ENCODE assay signal across 17 mouse cellular contexts in genomic region chr5:36336252-36336651, GRCm38 (mm10).
A peak's percentile ranks its signal among the peaks of the same experiment; 100 is the strongest.
DNase-seq lines count a peak whose midpoint lies in the region; ATAC-seq and TF ChIP-seq lines count a peak whose summit lies in the region.
"Had no signal": no experiment of that assay in that cellular context is flagged by ENCODE, and none has a peak within 500 bp of the region (broad histone marks: within the 10 kb centered on the region; RNA-seq: fewer than 3 reads in every experiment).

No protein-coding gene starts in this region.

- H3K9me3 ChIP-seq in midbrain, embryonic 10.5 days (replicated peaks) = no peaks in the 10 kb centered on the region
- H3K9me3 ChIP-seq in midbrain, embryonic 16.5 days (replicated peaks; ENCODE audit: control insufficient read depth, low read length, poor library complexity, severe bottlenecking) = no peaks in the 10 kb centered on the region
- no peaks in the 10 kb centered on the region for H3K9me3 ChIP-seq in midbrain, postnatal 0 days (ENCODE audit: low read length)
- no peaks in the 10 kb centered on the region for H3K9me3 ChIP-seq in intestine, embryonic 16.5 days (ENCODE audit: control insufficient read depth, low read length)
- H3K9me3 ChIP-seq: embryonic facial prominence, embryonic 12.5 days; heart, embryonic 15.5 days; limb, embryonic 10.5 days; liver, embryonic 13.5 days; megakaryocyte, embryonic 14.5 days had no signal

- H3K27ac ChIP-seq in midbrain, embryonic 10.5 days (replicated peaks) = 0 out of 2 replicates have a peak overlapping the region, but pooled peaks have one; percentile 82
- H3K27ac ChIP-seq in midbrain, embryonic 16.5 days (ENCODE audit: low read length) = no peak overlapping the region
- no peak overlapping the region for H3K27ac ChIP-seq in midbrain, postnatal 0 days (ENCODE audit: low read depth, low read length)
- H3K27ac ChIP-seq in intestine, embryonic 16.5 days (ENCODE audit: low read length) = no peak overlapping the region
- H3K27ac ChIP-seq: embryonic facial prominence, embryonic 12.5 days; heart, embryonic 15.5 days; liver, embryonic 13.5 days had no signal

- no peak for TF ChIP-seq CTCF in midbrain, postnatal 0 days (IDR thresholded peaks at IDR 0.05)

- no peak overlapping the region for H3K9ac ChIP-seq in midbrain, embryonic 16.5 days (ENCODE audit: low read depth, low read length)
- H3K9ac ChIP-seq in midbrain, postnatal 0 days (replicated peaks; ENCODE audit: low read length, poor library complexity, severe bottlenecking) = no peak overlapping the region
- H3K9ac ChIP-seq in intestine, embryonic 16.5 days (ENCODE audit: low read depth, low read length) = no peak overlapping the region
- H3K9ac ChIP-seq: embryonic facial prominence, embryonic 12.5 days; heart, embryonic 15.5 days; liver, embryonic 13.5 days had no signal

- peaks cover 78% of the 10 kb centered on the region for H3K4me1 ChIP-seq in midbrain, embryonic 10.5 days
- H3K4me1 ChIP-seq in midbrain, embryonic 16.5 days (ENCODE audit: control insufficient read depth, insufficient read depth, low read length) = peaks cover 26% of the 10 kb centered on the region
- peaks cover 6% of the 10 kb centered on the region; the same call in 1 of the 2 replicates for H3K4me1 ChIP-seq in midbrain, postnatal 0 days (ENCODE audit: insufficient read depth, low read length)
- H3K4me1 ChIP-seq in intestine, embryonic 16.5 days (ENCODE audit: control insufficient read depth, insufficient read depth, low read length) = peaks cover 6% of the 10 kb centered on the region; the same call in 1 of the 2 replicates
- H3K4me1 ChIP-seq: liver, embryonic 13.5 days had no signal

- no peak overlapping the region for H3K4me3 ChIP-seq in midbrain, embryonic 10.5 days
- H3K4me3 ChIP-seq in midbrain, embryonic 16.5 days (ENCODE audit: low read depth, low read length) = no peak overlapping the region
- H3K4me3 ChIP-seq in midbrain, postnatal 0 days (ENCODE audit: low read depth, low read length) = no peak overlapping the region
- H3K4me3 ChIP-seq in intestine, embryonic 16.5 days (ENCODE audit: low read length) = no peak overlapping the region
- H3K4me3 ChIP-seq: embryonic facial prominence, embryonic 12.5 days; heart, embryonic 15.5 days; limb, embryonic 10.5 days; liver, embryonic 13.5 days; megakaryocyte, embryonic 14.5 days had no signal

- no peaks in the 10 kb centered on the region for H3K36me3 ChIP-seq in midbrain, embryonic 10.5 days
- H3K36me3 ChIP-seq in midbrain, embryonic 16.5 days (ENCODE audit: control insufficient read depth, insufficient read depth, low read length) = no peaks in the 10 kb centered on the region
- no peaks in the 10 kb centered on the region for H3K36me3 ChIP-seq in midbrain, postnatal 0 days (ENCODE audit: insufficient read depth, low read length)
- H3K36me3 ChIP-seq in intestine, embryonic 16.5 days (ENCODE audit: control insufficient read depth, insufficient read depth, low read length) = no peaks in the 10 kb centered on the region
- H3K36me3 ChIP-seq: embryonic facial prominence, embryonic 12.5 days; heart, embryonic 15.5 days; limb, embryonic 10.5 days; liver, embryonic 13.5 days had no signal

- DNase-seq in cerebellum, postnatal 14 days = peak; percentile 49 to 55
- peak; percentile 36 for DNase-seq in midbrain, embryonic 10.5 days (ENCODE audit: low spot score)
- peak; percentile 70 for DNase-seq in midbrain, postnatal 0 days (ENCODE audit: low spot score)
- no peak for DNase-seq in spleen, postnatal 36 days (ENCODE audit: low spot score in 2 of 2)
- DNase-seq: adrenal gland, postnatal 14 days; liver, embryonic 13.5 days; right cerebral cortex, postnatal 4 days; thymus, postnatal 14 days had no signal

- no peak for ATAC-seq in cerebellum, adult (ENCODE audit: insufficient number of reproducible peaks, low FRiP score, low TSS enrichment)
- no peak for ATAC-seq in midbrain, embryonic 16.5 days
- ATAC-seq in midbrain, postnatal 0 days (ENCODE audit: low FRiP score) = no peak
- ATAC-seq in intestine, embryonic 16.5 days = no peak
- no peak for ATAC-seq in megakaryocyte progenitor cell, adult 5-6 weeks (replicated peaks; ENCODE audit: poor library complexity)
- ATAC-seq: inflammation-experienced regulatory T-cells, adult 6 months had no signal

- WGBS in midbrain, embryonic 10.5 days = 68% methylated on average over 7 of the region's 7 CpGs
- 40% methylated on average over 7 of the region's 7 CpGs for WGBS in midbrain, embryonic 16.5 days
- WGBS in midbrain, postnatal 0 days = 36% methylated on average over 7 of the region's 7 CpGs
- WGBS in intestine, embryonic 16.5 days = 66% methylated on average over 7 of the region's 7 CpGs

- H3K4me2 ChIP-seq in midbrain, embryonic 16.5 days (ENCODE audit: low read length) = no peak overlapping the region
- no peak overlapping the region for H3K4me2 ChIP-seq in midbrain, postnatal 0 days (ENCODE audit: low read depth, low read length, poor library complexity, severe bottlenecking)
- H3K4me2 ChIP-seq in intestine, embryonic 16.5 days (ENCODE audit: low read depth, low read length) = no peak overlapping the region
- H3K4me2 ChIP-seq: embryonic facial prominence, embryonic 12.5 days; heart, embryonic 15.5 days; liver, embryonic 13.5 days had no signal

- H3K27me3 ChIP-seq in midbrain, embryonic 10.5 days (ENCODE audit: low read depth, poor library complexity, severe bottlenecking) = peaks cover 20% of the 10 kb centered on the region; the same call in 1 of the 2 replicates
- no peaks in the 10 kb centered on the region for H3K27me3 ChIP-seq in midbrain, embryonic 16.5 days (ENCODE audit: control insufficient read depth, insufficient read depth, low read depth, low read length)
- no peaks in the 10 kb centered on the region for H3K27me3 ChIP-seq in midbrain, postnatal 0 days (ENCODE audit: insufficient read depth, low read length)
- H3K27me3 ChIP-seq in intestine, embryonic 16.5 days (replicated peaks; ENCODE audit: control insufficient read depth, insufficient read depth, low read length) = no peaks in the 10 kb centered on the region
- H3K27me3 ChIP-seq: embryonic facial prominence, embryonic 12.5 days; heart, embryonic 15.5 days; liver, embryonic 13.5 days had no signal

Comparison
In these comparisons a context has a peak if more than half of its experiments do, and no peak if none do; other contexts are left out.
1. DNase-seq: peak in cerebellum, postnatal 14 days (2 of 2), midbrain, embryonic 10.5 days (single experiment) and midbrain, postnatal 0 days (single experiment); none in spleen, postnatal 36 days (0 of 2).